18 mouse cellular contexts compared by ENCODE assay signal in the genomic region with DNA sequence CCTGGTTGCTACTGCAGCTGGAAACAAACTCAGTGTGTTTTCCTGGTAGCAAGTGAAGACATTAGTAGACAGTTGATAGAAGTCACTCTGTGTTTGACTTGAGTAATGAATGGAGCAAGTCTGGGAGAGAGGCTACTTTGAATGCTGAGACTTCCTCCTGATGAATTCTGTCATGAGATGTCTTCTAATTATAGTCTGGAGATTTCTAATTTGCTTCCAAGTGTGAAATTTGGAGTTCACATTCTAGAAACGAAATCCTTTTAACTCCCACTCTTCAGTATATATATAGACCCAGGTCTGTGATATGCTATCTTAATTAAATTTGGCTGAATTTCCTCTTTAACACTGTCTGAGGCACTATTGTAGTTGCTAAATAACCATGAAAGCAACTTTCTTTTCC.
DNase-seq lines count a peak whose midpoint lies in the region; ATAC-seq lines count a peak whose summit lies in the region.
"Had no signal": no experiment of that assay in that cellular context is flagged by ENCODE, and none has a peak within 500 bp of the region (broad histone marks: within the 10 kb centered on the region; RNA-seq: fewer than 3 reads in every experiment).

No protein-coding gene starts in this region.

- DNase-seq in frontal cortex, postnatal 14 days (ENCODE audit: low spot score in 2 of 2), result no peak
- DNase-seq in brain, adult 2 months (ENCODE audit: low read depth, low spot score), result peak; percentile 57
- DNase-seq in telencephalon, adult 2 months (ENCODE audit: low read depth, low spot score), result peak; percentile 53
- DNase-seq: adrenal gland, adult 2 months; adrenal gland, postnatal 10 days; adrenal gland, postnatal 25 days; cerebellum, adult 11-12 months; cerebellum, adult 2 months; cerebellum, adult 9-10 months; cerebellum, postnatal 10 days; cerebellum, postnatal 25 days had no signal

- H3K9me3 ChIP-seq in hindbrain, embryonic 12.5 days (replicated peaks), result no peaks in the 10 kb centered on the region
- H3K9me3 ChIP-seq: embryonic facial prominence, embryonic 10.5 days; embryonic facial prominence, embryonic 12.5 days; forebrain, embryonic 12.5 days had no signal

- peak; percentile 71 for ATAC-seq in frontal cortex, adult (ENCODE audit: low TSS enrichment)
- no peak for ATAC-seq in hindbrain, embryonic 12.5 days (ENCODE audit: low FRiP score)
- ATAC-seq: forebrain, embryonic 14.5 days; forebrain, embryonic 16.5 days had no signal

- H3K36me3 ChIP-seq in hindbrain, embryonic 12.5 days, result no peaks in the 10 kb centered on the region
- H3K36me3 ChIP-seq: embryonic facial prominence, embryonic 10.5 days; embryonic facial prominence, embryonic 12.5 days; forebrain, embryonic 12.5 days had no signal

- no peak overlapping the region for H3K9ac ChIP-seq in hindbrain, embryonic 12.5 days
- H3K9ac ChIP-seq: embryonic facial prominence, embryonic 12.5 days; forebrain, embryonic 12.5 days had no signal

- no peaks in the 10 kb centered on the region for H3K27me3 ChIP-seq in hindbrain, embryonic 12.5 days
- H3K27me3 ChIP-seq: embryonic facial prominence, embryonic 12.5 days; forebrain, embryonic 12.5 days had no signal

- H3K4me3 ChIP-seq in hindbrain, embryonic 12.5 days, result no peak overlapping the region
- H3K4me3 ChIP-seq: embryonic facial prominence, embryonic 10.5 days; embryonic facial prominence, embryonic 12.5 days; forebrain, embryonic 12.5 days had no signal

- H3K27ac ChIP-seq in hindbrain, embryonic 12.5 days, result no peak overlapping the region
- H3K27ac ChIP-seq: embryonic facial prominence, embryonic 10.5 days; embryonic facial prominence, embryonic 12.5 days; forebrain, embryonic 12.5 days had no signal

- no peaks in the 10 kb centered on the region for H3K4me1 ChIP-seq in hindbrain, embryonic 12.5 days
- H3K4me1 ChIP-seq: embryonic facial prominence, embryonic 10.5 days; embryonic facial prominence, embryonic 12.5 days; forebrain, embryonic 12.5 days had no signal

- H3K4me2 ChIP-seq in hindbrain, embryonic 12.5 days (replicated peaks), result no peak overlapping the region
- H3K4me2 ChIP-seq: embryonic facial prominence, embryonic 12.5 days; forebrain, embryonic 12.5 days had no signal

- WGBS in hindbrain, embryonic 12.5 days, result 69% methylated on average over 1 of the region's 1 CpGs

Comparison
In these comparisons a context has a peak if more than half of its experiments do, and no peak if none do; other contexts are left out.
1. DNase-seq: peak in brain, adult 2 months (single experiment) and telencephalon, adult 2 months (single experiment); none in frontal cortex, postnatal 14 days (0 of 2).